Comparison of ENCODE assay signal across 9 mouse cellular contexts in the genomic region with DNA sequence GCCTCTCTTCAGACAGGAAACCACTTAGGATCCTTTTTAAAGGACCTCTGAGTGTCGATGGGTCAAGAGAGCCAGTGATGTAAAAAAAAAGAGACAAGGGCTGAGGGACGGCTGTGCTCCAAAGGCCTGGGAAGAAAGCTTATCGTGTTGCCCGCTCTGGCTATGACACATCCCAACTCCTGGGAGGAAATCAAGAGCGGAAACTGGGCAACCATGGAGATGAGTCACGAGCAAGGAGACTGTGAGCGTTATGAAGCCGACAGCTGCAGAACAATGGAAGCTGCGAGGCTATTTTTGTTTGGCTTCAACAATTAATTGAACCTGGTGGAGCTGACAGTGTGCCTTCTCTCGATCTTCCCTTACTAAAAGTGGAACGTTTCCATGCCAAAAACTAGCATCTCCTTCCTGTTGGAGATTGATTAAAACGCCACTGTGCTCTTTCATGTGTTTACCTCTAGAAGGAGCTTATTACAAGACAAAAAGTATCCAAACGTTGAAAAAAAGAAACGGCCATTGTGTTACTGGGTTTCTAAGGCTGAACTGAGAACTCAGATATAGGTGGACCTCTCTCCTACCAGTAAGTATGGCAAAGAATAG.
DNase-seq lines count a peak whose midpoint lies in the region; ATAC-seq and TF ChIP-seq lines count a peak whose summit lies in the region.
"Had no signal": no experiment of that assay in that cellular context is flagged by ENCODE, and none has a peak within 500 bp of the region (broad histone marks: within the 10 kb centered on the region; RNA-seq: fewer than 3 reads in every experiment).

No protein-coding gene starts in this region.

- WGBS in midbrain, postnatal 0 days = 67% methylated on average over 14 of the region's 14 CpGs
- 66% methylated on average over 14 of the region's 14 CpGs for WGBS in midbrain, embryonic 14.5 days
- 9% methylated on average over 14 of the region's 14 CpGs for WGBS in cerebellum, adult 2 months
- 39% methylated on average over 14 of the region's 14 CpGs for WGBS in heart, embryonic 10.5 days
- 54% methylated on average over 14 of the region's 14 CpGs for WGBS in neural tube, embryonic 15.5 days
- WGBS in midbrain, embryonic 16.5 days = 66% methylated on average over 14 of the region's 14 CpGs

- H3K4me3 ChIP-seq in midbrain, postnatal 0 days (ENCODE audit: low read depth, low read length) = no peak overlapping the region
- no peak overlapping the region for H3K4me3 ChIP-seq in midbrain, embryonic 14.5 days (replicated peaks; ENCODE audit: low read depth, low read length)
- no peak overlapping the region for H3K4me3 ChIP-seq in cerebellum, adult 2 months (replicated peaks; ENCODE audit: insufficient read depth, low read depth, low read length)
- H3K4me3 ChIP-seq in heart, embryonic 10.5 days = no peak overlapping the region
- H3K4me3 ChIP-seq in neural tube, embryonic 15.5 days (replicated peaks) = no peak overlapping the region
- no peak overlapping the region for H3K4me3 ChIP-seq in midbrain, embryonic 16.5 days (ENCODE audit: low read depth, low read length)
- H3K4me3 ChIP-seq: stomach, embryonic 15.5 days had no signal

- ATAC-seq in midbrain, postnatal 0 days (ENCODE audit: low FRiP score) = no peak
- no peak for ATAC-seq in midbrain, embryonic 14.5 days (ENCODE audit: low FRiP score, low TSS enrichment)
- no peak for ATAC-seq in neural tube, embryonic 15.5 days (ENCODE audit: low FRiP score)
- no peak for ATAC-seq in midbrain, embryonic 16.5 days

- no peaks in the 10 kb centered on the region for H3K27me3 ChIP-seq in midbrain, postnatal 0 days (ENCODE audit: insufficient read depth, low read length)
- H3K27me3 ChIP-seq in midbrain, embryonic 14.5 days (ENCODE audit: control insufficient read depth, insufficient read depth, low read length) = no peaks in the 10 kb centered on the region
- no peaks in the 10 kb centered on the region for H3K27me3 ChIP-seq in cerebellum, adult 2 months (ENCODE audit: control insufficient read depth, insufficient read depth, low read length)
- H3K27me3 ChIP-seq in heart, embryonic 10.5 days (ENCODE audit: insufficient read depth, poor library complexity, severe bottlenecking) = no peaks in the 10 kb centered on the region
- H3K27me3 ChIP-seq in neural tube, embryonic 15.5 days (replicated peaks) = no peaks in the 10 kb centered on the region
- H3K27me3 ChIP-seq in midbrain, embryonic 16.5 days (ENCODE audit: control insufficient read depth, insufficient read depth, low read depth, low read length) = no peaks in the 10 kb centered on the region
- H3K27me3 ChIP-seq: stomach, embryonic 15.5 days had no signal

- TF ChIP-seq CTCF in midbrain, postnatal 0 days (IDR thresholded peaks at IDR 0.05) = no peak
- TF ChIP-seq CTCF in cerebellum, adult 2 months (IDR thresholded peaks at IDR 0.05; ENCODE audit: borderline replicate concordance, insufficient read depth, low read depth, low read length) = no peak

- no peaks in the 10 kb centered on the region for H3K9me3 ChIP-seq in midbrain, postnatal 0 days (ENCODE audit: low read length)
- no peaks in the 10 kb centered on the region for H3K9me3 ChIP-seq in midbrain, embryonic 14.5 days (ENCODE audit: control insufficient read depth, low read length)
- no peaks in the 10 kb centered on the region for H3K9me3 ChIP-seq in heart, embryonic 10.5 days
- H3K9me3 ChIP-seq in neural tube, embryonic 15.5 days (replicated peaks) = no peaks in the 10 kb centered on the region
- H3K9me3 ChIP-seq in midbrain, embryonic 16.5 days (replicated peaks; ENCODE audit: control insufficient read depth, low read length, poor library complexity, severe bottlenecking) = no peaks in the 10 kb centered on the region
- H3K9me3 ChIP-seq: stomach, embryonic 15.5 days had no signal

- no peak overlapping the region for H3K27ac ChIP-seq in midbrain, postnatal 0 days (ENCODE audit: low read depth, low read length)
- H3K27ac ChIP-seq in midbrain, embryonic 14.5 days (replicated peaks; ENCODE audit: low read depth, low read length) = no peak overlapping the region
- peak overlapping the region; percentile 40; the same call in 1 of the 2 replicates for H3K27ac ChIP-seq in cerebellum, adult 2 months (ENCODE audit: insufficient read depth, low read length)
- H3K27ac ChIP-seq in heart, embryonic 10.5 days = no peak overlapping the region
- H3K27ac ChIP-seq in neural tube, embryonic 15.5 days (replicated peaks) = no peak overlapping the region
- no peak overlapping the region for H3K27ac ChIP-seq in midbrain, embryonic 16.5 days (ENCODE audit: low read length)
- H3K27ac ChIP-seq: stomach, embryonic 15.5 days had no signal

- no peak overlapping the region for H3K4me2 ChIP-seq in midbrain, postnatal 0 days (ENCODE audit: low read depth, low read length, poor library complexity, severe bottlenecking)
- H3K4me2 ChIP-seq in midbrain, embryonic 14.5 days (ENCODE audit: low read length) = no peak overlapping the region
- no peak overlapping the region for H3K4me2 ChIP-seq in neural tube, embryonic 15.5 days
- H3K4me2 ChIP-seq in midbrain, embryonic 16.5 days (ENCODE audit: low read length) = no peak overlapping the region
- H3K4me2 ChIP-seq: stomach, embryonic 15.5 days had no signal

- H3K4me1 ChIP-seq in midbrain, postnatal 0 days (ENCODE audit: insufficient read depth, low read length) = 0 out of 2 replicates have a peak, but pooled peaks cover 3% of the 10 kb centered on the region
- H3K4me1 ChIP-seq in midbrain, embryonic 14.5 days (ENCODE audit: control insufficient read depth, insufficient read depth, low read length) = peaks cover 19% of the 10 kb centered on the region
- H3K4me1 ChIP-seq in cerebellum, adult 2 months (ENCODE audit: control insufficient read depth, insufficient read depth, low read length) = peaks cover 4% of the 10 kb centered on the region
- H3K4me1 ChIP-seq in heart, embryonic 10.5 days = no peaks in the 10 kb centered on the region
- H3K4me1 ChIP-seq in neural tube, embryonic 15.5 days = peaks cover 7% of the 10 kb centered on the region; the same call in 1 of the 2 replicates
- H3K4me1 ChIP-seq in midbrain, embryonic 16.5 days (ENCODE audit: control insufficient read depth, insufficient read depth, low read length) = peaks cover 11% of the 10 kb centered on the region
- H3K4me1 ChIP-seq: stomach, embryonic 15.5 days had no signal

- H3K9ac ChIP-seq in midbrain, postnatal 0 days (replicated peaks; ENCODE audit: low read length, poor library complexity, severe bottlenecking) = no peak overlapping the region
- H3K9ac ChIP-seq in midbrain, embryonic 14.5 days (replicated peaks; ENCODE audit: low read length) = no peak overlapping the region
- no peak overlapping the region for H3K9ac ChIP-seq in neural tube, embryonic 15.5 days (replicated peaks)
- no peak overlapping the region for H3K9ac ChIP-seq in midbrain, embryonic 16.5 days (ENCODE audit: low read depth, low read length)
- H3K9ac ChIP-seq: stomach, embryonic 15.5 days had no signal

- no peaks in the 10 kb centered on the region for H3K36me3 ChIP-seq in midbrain, postnatal 0 days (ENCODE audit: insufficient read depth, low read length)
- no peaks in the 10 kb centered on the region for H3K36me3 ChIP-seq in midbrain, embryonic 14.5 days (ENCODE audit: control insufficient read depth, insufficient read depth, low read length)
- no peaks in the 10 kb centered on the region for H3K36me3 ChIP-seq in heart, embryonic 10.5 days
- no peaks in the 10 kb centered on the region for H3K36me3 ChIP-seq in neural tube, embryonic 15.5 days
- no peaks in the 10 kb centered on the region for H3K36me3 ChIP-seq in midbrain, embryonic 16.5 days (ENCODE audit: control insufficient read depth, insufficient read depth, low read length)
- H3K36me3 ChIP-seq: stomach, embryonic 15.5 days had no signal

- TF ChIP-seq POLR2A in cerebellum, adult 2 months (IDR thresholded peaks at IDR 0.05; ENCODE audit: borderline replicate concordance, insufficient read depth, low read length) = no peak

- DNase-seq in midbrain, postnatal 0 days (ENCODE audit: low spot score) = peak; percentile 51
- DNase-seq in midbrain, embryonic 14.5 days = no peak
- peak; percentile 61 to 83 for DNase-seq in cerebellum, adult 2 months
- peak; percentile 76 for DNase-seq in heart, embryonic 10.5 days (ENCODE audit: low spot score)
- DNase-seq in kidney, postnatal 14 days = peak; percentile 81
- DNase-seq in lung, postnatal 25 days (ENCODE audit: low spot score) = peak; percentile 83
